Mouse (Mus musculus): ENCODE measurements around the gene Gm2696.
A peak's percentile ranks its signal among the peaks of the same experiment; 100 is the strongest.

The Gm2696 gene

DNA sequence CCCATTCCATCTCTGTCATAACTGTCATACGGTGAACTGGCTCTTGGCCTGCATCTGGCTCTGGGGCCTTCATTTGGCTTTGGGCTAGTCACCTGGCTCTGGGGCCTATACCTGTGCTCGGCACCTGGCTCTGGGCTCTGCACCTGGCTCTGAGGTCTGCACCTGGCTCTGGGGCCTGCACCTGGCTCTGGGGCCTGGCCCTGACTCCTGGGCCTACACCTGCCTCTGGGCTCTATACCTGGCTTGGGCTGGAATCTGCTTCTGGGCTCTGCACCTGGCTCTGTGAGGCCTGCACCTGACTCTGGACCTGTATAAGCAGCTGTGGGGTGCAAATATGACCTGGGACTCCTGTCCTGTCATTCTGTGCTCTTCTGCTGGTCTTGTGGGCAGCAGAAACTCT, 33.1 kb downstream of the Gm2696 start:
- DNase-seq (ENCODE audit: low spot score): no peak

DNA sequence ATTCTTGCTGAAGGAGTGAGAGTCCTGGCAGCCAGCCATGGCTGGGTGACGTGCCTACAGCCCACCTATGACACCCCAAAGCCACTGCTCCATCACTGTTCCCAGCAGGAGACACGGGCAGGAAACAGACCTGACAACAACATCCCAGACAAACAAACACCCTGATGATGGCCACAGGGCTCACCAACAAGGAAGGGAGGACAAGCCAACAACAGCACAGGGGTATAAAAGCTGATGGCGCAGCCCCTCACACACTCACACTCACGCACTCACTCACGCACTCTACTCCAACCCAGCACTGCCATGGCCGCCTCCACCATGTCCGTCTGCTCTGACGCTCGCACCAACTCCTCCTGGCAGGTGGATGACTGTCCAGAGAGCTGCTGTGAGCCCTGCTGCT, 38.1 kb downstream of the Gm2696 start, which contains the start of gene Gm10318:
Gm10318 (plus strand) TSS at position 301 of the 400 bp plus-strand sequence.
- no peak for DNase-seq (ENCODE audit: low spot score)

DNA sequence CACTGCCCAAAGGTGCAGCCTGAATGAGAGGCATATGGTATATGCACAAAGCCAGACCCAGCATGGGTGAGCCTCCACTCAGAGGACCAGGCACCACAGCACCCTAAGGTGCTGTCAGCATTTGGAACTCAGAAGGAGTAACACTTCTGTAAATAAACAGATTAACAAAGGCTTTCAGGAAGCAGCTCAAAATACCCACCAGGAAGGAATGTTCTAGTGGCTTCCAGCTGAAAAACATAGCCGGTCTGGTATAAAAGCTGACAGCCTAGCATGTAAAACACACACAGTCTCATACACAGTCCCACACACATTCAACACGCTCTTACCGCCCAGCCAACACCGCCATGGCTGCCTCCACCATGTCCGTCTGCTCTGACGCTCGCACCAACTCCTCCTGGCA, 47.2 kb downstream of the Gm2696 start, which contains the start of gene Gm3285:
Gm3285 (plus strand) TSS at position 301 of the 400 bp plus-strand sequence.
- DNase-seq (ENCODE audit: low spot score): no peak

DNA sequence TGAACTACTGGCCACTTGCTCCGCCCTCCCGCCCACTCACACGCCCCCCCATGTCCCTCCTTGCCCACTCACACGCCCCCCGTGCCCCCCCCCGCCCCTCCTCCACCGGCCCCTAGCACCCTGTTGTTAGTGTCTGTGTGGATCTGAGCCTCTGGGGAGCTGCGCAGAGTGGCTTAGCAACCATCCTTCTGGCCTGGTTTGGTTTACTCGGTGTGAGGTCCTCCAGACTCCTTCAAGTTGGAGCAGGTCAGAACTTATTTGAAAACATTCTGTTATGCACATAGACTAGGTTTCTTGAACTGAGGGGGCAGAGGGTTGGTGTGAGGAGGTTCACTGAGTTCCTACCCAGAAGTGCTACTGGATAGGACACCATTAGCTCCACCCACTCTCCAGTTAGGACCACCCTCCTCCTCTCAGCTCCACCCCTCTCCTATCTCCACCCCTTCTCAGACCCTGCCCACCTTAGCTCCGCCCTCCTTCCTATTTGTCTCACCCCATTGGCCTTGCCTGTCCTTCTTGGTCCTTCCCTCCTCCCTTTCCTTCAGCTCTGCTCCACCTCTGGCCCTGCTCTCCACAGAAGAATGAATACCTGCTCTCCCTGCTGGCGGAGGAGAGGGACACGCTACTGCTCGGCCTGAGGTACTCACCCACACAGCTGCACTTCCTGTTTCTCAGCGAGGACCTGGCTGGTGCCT, 49.7 kb downstream of the Gm2696 start:
- peak; percentile 80 for DNase-seq (ENCODE audit: low spot score)

DNA sequence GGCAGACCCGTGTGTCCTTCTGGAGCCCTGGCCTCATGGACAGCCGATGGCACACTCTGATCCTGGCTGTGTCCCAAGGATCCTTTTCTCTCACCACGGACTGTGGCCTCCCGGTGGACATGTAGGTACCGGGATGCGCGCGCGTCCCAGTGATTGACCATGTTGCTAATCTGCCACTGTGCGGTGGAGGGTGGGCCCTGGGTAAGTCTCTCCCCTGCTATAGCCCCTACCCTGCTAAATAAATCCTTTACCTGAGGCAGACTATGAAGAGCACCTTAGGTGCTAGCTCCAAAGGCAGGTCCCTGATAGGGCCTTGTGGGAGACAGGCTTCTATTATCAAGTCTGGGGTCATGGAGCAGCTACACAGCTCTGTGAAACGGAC, 50.3 kb downstream of the Gm2696 start:
- no peak for DNase-seq (ENCODE audit: low spot score)

DNA sequence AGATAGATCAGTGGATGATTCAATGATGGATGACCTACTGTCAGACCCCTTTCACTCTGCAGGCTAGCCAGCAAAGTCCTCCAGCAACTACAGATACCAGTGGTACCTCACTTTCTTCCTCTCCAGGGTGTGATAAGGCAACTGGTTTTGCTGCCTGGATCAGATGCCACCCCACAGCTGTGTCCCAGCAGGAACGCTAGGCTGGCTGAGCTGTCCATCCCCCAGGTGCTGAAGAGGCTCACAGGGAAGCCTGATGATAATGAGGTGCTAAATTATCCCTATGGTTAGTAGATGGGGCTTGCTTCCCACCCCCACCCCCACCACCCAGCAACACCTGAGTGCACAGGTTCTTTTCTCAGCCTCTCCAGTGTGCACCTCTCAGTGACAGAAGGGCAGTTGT, 53.1 kb downstream of the Gm2696 start:
- no peak for DNase-seq (ENCODE audit: low spot score)

DNA sequence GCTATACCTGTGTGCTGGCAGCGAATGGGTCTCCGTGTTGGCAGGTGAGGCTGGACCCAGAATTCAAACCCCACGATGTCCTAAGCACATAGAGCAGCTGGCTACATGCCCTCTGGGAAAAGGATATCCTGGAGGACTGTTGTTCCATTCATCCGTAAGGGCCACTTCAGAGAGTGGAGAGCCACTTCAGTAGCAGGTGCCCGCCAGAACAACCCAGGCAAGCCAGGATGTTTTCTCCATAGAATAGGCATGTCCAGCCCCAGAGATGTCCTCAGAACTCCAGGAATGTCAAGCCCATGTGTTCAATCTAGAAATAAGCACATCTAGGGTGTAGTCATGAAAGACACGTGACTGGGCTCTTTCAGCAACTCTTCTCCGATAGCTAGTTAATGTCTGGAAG, 55.2 kb downstream of the Gm2696 start:
- no peak for DNase-seq (ENCODE audit: low spot score)

DNA sequence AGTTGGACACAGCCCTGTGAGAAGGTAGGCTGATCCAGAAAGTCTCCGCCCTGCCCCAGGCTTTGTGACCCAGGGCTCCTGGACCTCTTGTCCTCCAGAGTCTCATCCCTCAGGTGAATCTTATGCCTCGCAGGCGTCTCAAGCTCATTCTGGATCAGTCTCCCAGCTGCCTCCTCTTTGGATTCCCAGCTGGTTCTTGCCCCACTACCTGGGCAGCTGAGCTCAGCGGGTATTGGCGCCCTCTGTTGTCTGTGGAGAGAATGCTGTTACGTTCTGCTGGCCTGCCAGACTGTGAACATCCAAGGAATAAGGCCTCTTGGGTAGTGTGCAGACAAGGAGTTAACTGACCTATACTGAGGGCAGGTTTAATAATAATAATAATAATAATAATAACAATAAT, 64.5 kb downstream of the Gm2696 start:
- peak; percentile 39 for DNase-seq (ENCODE audit: low spot score)

DNA sequence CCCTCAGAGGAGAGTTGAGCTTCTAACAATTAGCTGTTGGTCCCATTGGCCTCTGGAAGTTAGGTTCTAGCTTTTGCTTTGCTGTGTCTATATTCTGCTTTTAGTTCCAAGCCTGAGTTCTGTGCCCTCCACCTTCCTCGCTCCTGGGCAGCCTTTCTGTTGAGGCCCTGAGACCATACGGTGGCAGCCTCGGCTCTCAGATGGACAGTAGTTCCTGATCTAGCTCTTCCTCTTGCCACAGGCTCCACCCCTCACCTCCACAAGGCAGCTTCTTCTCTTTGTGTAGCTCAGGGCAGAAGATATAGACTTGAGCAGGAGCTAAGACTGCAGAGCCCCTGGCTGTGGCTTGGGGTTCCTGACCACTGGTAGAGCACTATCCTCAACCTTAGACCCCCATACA, 65.8 kb downstream of the Gm2696 start:
- no peak for DNase-seq (ENCODE audit: low spot score)

DNA sequence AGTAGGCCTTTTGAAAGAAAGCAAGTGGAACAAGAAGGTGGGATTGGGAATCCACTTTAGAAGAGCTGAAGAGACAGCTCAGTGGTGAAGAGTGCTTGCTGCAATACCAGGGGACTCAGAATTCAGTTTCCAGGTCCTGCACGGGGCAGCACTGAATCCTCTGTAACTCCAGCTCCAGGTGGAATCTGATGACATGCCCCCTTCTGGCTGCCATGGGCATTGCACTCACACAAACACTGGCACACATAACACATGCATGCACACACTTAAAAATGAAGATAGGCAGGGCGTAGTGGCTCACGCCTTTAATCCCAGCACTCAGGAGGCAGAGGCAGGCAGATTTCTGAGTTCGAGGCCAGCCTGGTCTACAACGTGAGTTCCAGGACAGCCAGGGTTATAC, 68.1 kb downstream of the Gm2696 start:
- peak; percentile 7 for DNase-seq (ENCODE audit: low spot score)
